Mouse (Mus musculus) embryonic facial prominence, embryonic 13.5 days (tissue): Measurements from ENCODE around the gene Rnf212b. TPM values are rescaled to one million over a fixed set of nuclear protein-coding genes. Genes with fewer than 3 reads are reported as not detected.

Source experiments
- ATAC-seq: fragments of 200-750 bp; cut with Nextera tagmentation; 2 replicates; pipeline ENCODE4 v1.8.0; 2017; ENCODE audit warnings: low read depth; ENCODE audit not compliant: insufficient number of reproducible peaks, insufficient read depth, low FRiP score, low TSS enrichment
- H3K27ac ChIP-seq: fragments of 300-500 bp; sonication (generic); 2 replicates; pipeline ENCODE4 v1.5.1; 2015; ENCODE audit warnings: moderate library complexity, mild to moderate bottlenecking, inconsistent platforms
- H3K27me3 ChIP-seq: fragments of 300-500 bp; sonication (generic); 2 replicates; pipeline ENCODE4 v1.6.1; 2015; ENCODE audit warnings: mild to moderate bottlenecking, inconsistent platforms
- H3K36me3 ChIP-seq: fragments of 300-500 bp; sonication (generic); 2 replicates; pipeline ENCODE4 v1.6.1; 2015; ENCODE audit warnings: mild to moderate bottlenecking, inconsistent platforms
- H3K4me1 ChIP-seq: fragments of 300-500 bp; sonication (generic); 2 replicates; pipeline ENCODE4 v1.6.1; 2015; ENCODE audit warnings: inconsistent platforms
- H3K4me2 ChIP-seq: fragments of 300-500 bp; sonication (generic); 2 replicates; pipeline ENCODE4 v1.6.1; 2015; ENCODE audit warnings: moderate library complexity, mild to moderate bottlenecking, inconsistent platforms
- H3K4me3 ChIP-seq: fragments of 300-500 bp; sonication (generic); 2 replicates; pipeline ENCODE4 v1.5.1; 2015; ENCODE audit warnings: mild to moderate bottlenecking, inconsistent platforms
- H3K9ac ChIP-seq: fragments of 300-500 bp; sonication (generic); 2 replicates; pipeline ENCODE4 v1.6.1; 2015; ENCODE audit warnings: mild to moderate bottlenecking, inconsistent platforms
- H3K9me3 ChIP-seq: fragments of 300-500 bp; sonication (generic); 2 replicates; pipeline ENCODE4 v1.6.1; 2016; ENCODE audit warnings: inconsistent platforms
- WGBS: fragments of 180-500 bp; shearing (Covaris S2); methylation state at CpG from one replicate; pipeline ENCODE4 v1.1.7; 2015; ENCODE audit warnings: mixed read lengths; 5-methylcytosine and 5-hydroxymethylcytosine counted together
- polyA plus RNA-seq: library from polyadenylated mRNA; unstranded; fragments of >200 nt; fragmentation: Nextera tagmentation; extraction: Ambion mirVana; gene quantifications from 2 replicates; pipeline ENCODE4 v1.2.1, GENCODE M21; 2015

The Rnf212b gene
- polyA plus RNA-seq, 1 experiment from 2014 or later: not detected

GRCm38 (mm10) chr14:54857891-54858290, 44.0 kb downstream of the Rnf212b start:
- Histone ChIP-seq H3K9me3 (no peaks in the 10 kb centered on the region), H3K4me1 (no peaks in the 10 kb centered on the region), H3K27ac (no peak overlapping the region), H3K27me3 (no peaks in the 10 kb centered on the region), H3K36me3 (peaks cover 31% of the 10 kb centered on the region), H3K4me2 (no peak overlapping the region), H3K9ac (no peak overlapping the region), H3K4me3 (no peak overlapping the region)
- no peak for ATAC-seq
- 92% methylated on average over 9 of the region's 9 CpGs for WGBS

DNA sequence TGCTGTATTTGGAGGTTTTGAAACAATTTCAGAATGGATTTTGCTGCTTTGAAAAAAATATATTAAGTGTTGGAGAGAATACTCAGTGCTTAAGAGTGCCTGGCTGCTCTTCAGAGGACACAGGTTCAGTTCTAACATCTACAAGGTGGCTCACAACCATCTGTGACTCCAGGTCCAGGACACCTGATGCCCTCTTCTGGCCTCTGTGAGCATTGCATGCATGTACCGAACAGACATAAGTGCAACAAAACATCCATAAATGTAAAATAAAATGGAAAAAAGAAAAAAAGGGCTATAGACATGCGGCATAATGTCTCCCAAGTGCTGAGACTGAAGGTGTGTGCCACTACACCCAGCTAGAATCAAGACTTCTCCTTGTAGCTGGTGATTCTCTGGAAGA, 46.6 kb downstream of the Rnf212b start:
- ATAC-seq: no peak
- Histone ChIP-seq H3K36me3 (peaks cover 21% of the 10 kb centered on the region), H3K4me3 (no peak overlapping the region), H3K9me3 (no peaks in the 10 kb centered on the region), H3K4me2 (no peak overlapping the region), H3K27ac (no peak overlapping the region), H3K9ac (no peak overlapping the region), H3K4me1 (0 out of 2 replicates have a peak, but pooled peaks cover 2% of the 10 kb centered on the region), H3K27me3 (no peaks in the 10 kb centered on the region)
- WGBS: 42% methylated on average over 2 of the region's 2 CpGs

DNA sequence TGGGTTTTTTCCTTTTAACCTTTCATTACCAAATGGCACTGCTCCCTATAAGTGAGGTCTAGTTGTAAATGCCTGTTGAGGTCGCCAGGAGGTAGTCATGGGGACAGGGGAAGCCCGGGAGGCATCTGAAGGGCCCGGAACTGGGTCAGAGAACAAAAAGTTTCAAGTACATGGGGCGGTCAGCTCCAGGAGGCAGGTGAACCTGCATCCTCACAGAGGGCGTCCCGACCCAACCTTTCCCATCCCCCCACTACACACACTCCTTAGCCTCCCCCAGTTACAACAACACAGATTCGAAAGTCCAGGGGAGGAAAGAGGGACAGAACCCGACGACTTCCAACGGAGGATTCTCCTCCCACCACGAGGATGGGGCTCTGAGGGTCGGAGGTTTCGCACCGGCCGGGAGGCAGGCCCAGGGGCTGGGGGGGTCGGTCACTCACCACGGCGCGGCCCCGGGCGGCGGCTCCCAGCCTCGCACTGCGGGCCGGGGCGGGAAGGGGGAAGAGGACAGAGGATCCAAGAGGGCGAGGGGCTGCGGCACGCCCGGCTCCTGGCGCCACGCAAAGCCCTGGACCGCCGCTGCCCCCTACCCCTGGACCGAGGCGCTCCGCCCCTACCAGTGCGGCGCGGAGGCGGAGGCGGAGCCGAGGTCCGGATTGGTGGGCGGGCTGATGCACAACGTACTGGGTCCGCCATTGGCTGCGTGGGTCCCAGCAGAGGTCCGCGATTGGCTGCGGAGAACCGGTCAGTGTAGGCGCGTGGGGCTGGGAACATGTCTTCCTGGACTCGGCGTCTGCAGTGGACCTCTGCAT, 49.8 kb downstream of the Rnf212b start:
- Histone ChIP-seq H3K9me3 (no peaks in the 10 kb centered on the region), H3K4me1 (0 out of 2 replicates have a peak, but pooled peaks cover 2% of the 10 kb centered on the region), H3K27me3 (no peaks in the 10 kb centered on the region), H3K4me3 (peak overlapping the region; percentile 87), H3K9ac (peak overlapping the region; percentile 92), H3K4me2 (peak overlapping the region; percentile 81), H3K36me3 (no peaks in the 10 kb centered on the region), H3K27ac (peak overlapping the region; percentile 73)
- under 1% methylated on average over 54 of the region's 56 CpGs for WGBS
- peak; percentile 100 for ATAC-seq

GRCm38 (mm10) chr14:54864313-54865036, 50.5 kb downstream of the Rnf212b start:
- Histone ChIP-seq H3K27ac (peak overlapping the region; percentile 73), H3K27me3 (no peaks in the 10 kb centered on the region), H3K4me1 (0 out of 2 replicates have a peak, but pooled peaks cover 2% of the 10 kb centered on the region), H3K9ac (peak overlapping the region; percentile 92), H3K36me3 (no peaks in the 10 kb centered on the region), H3K4me3 (peak overlapping the region; percentile 87), H3K9me3 (no peaks in the 10 kb centered on the region), H3K4me2 (peak overlapping the region; percentile 81)
- WGBS: 15% methylated on average over 21 of the region's 21 CpGs
- 0 out of 2 replicates have a peak, but pooled peaks have one; percentile 1 for ATAC-seq

- ATAC-seq: no peak
- H3K4me3 ChIP-seq: no peak overlapping the region
- H3K36me3 ChIP-seq: no peaks in the 10 kb centered on the region
- H3K4me1 ChIP-seq: 0 out of 2 replicates have a peak, but pooled peaks cover 2% of the 10 kb centered on the region
- no peak overlapping the region for H3K9ac ChIP-seq
- H3K27ac ChIP-seq: no peak overlapping the region
- H3K4me2 ChIP-seq: no peak overlapping the region
- no peaks in the 10 kb centered on the region for H3K9me3 ChIP-seq
- WGBS: 79% methylated on average over 5 of the region's 5 CpGs
- no peaks in the 10 kb centered on the region for H3K27me3 ChIP-seq
Measured at GRCm38 (mm10) chr14:54865626-54866025, 51.7 kb downstream of the Rnf212b start.

DNA sequence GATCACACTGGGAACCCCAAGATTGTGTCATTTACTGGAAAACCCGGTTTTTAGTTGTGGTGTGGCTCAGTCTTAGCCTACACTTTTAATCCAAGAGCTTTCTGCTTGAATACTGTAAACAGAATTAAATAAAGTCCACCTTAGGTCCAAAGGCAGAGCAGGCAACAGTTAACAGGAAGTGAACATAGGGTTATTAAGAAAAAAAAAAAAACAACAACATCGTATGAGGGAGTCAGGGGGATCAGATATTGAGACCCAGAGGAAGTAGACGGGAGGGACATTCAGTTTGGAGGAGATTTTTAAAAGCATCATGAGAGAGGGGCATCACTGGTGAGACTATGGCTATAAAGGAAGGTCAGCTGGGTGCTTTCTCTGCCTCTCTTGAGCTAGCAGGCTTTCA, 52.3 kb downstream of the Rnf212b start:
- Histone ChIP-seq H3K36me3 (no peaks in the 10 kb centered on the region), H3K4me2 (no peak overlapping the region), H3K9me3 (no peaks in the 10 kb centered on the region), H3K4me1 (0 out of 2 replicates have a peak, but pooled peaks cover 2% of the 10 kb centered on the region), H3K4me3 (no peak overlapping the region), H3K27me3 (no peaks in the 10 kb centered on the region), H3K9ac (no peak overlapping the region), H3K27ac (no peak overlapping the region)
- 53% methylated on average over 3 of the region's 3 CpGs for WGBS
- no peak for ATAC-seq

DNA sequence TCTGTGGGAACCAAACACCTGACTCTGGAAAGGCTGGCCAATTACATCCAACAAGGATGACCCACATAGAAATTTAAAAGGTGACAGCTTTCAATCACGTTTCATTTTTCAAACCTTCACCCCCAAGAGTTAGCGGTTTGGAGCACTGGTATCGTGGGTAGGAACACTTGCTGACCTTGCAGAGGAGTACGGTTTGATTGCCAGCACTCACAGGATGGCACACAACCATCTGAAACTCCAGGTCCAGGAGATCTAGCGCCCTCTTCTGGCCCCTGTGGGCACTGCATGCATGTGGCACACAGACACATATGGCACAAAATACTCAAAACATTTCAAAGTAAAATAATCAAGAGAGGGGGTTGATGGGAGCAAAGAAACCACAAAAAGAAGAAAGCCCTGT, 53.0 kb downstream of the Rnf212b start:
- H3K27me3 ChIP-seq: no peaks in the 10 kb centered on the region
- no peaks in the 10 kb centered on the region for H3K9me3 ChIP-seq
- no peak for ATAC-seq

GRCm38 (mm10) chr14:54868026-54868425, 54.1 kb downstream of the Rnf212b start:
- Histone ChIP-seq H3K27me3 (no peaks in the 10 kb centered on the region), H3K4me3 (no peak overlapping the region), H3K36me3 (no peaks in the 10 kb centered on the region), H3K4me1 (0 out of 2 replicates have a peak, but pooled peaks cover 2% of the 10 kb centered on the region), H3K9ac (no peak overlapping the region), H3K9me3 (no peaks in the 10 kb centered on the region), H3K4me2 (no peak overlapping the region), H3K27ac (no peak overlapping the region)
- WGBS: 82% methylated on average over 4 of the region's 4 CpGs
- no peak for ATAC-seq

More for the DNA sequence above, 53.0 kb downstream of the Rnf212b start:
- H3K36me3 ChIP-seq: no peaks in the 10 kb centered on the region
- no peak overlapping the region for H3K4me2 ChIP-seq
- H3K4me3 ChIP-seq: no peak overlapping the region
- H3K9ac ChIP-seq: no peak overlapping the region
- H3K27ac ChIP-seq: no peak overlapping the region
- 0 out of 2 replicates have a peak, but pooled peaks cover 2% of the 10 kb centered on the region for H3K4me1 ChIP-seq
- WGBS: 54% methylated on average over 5 of the region's 5 CpGs

DNA sequence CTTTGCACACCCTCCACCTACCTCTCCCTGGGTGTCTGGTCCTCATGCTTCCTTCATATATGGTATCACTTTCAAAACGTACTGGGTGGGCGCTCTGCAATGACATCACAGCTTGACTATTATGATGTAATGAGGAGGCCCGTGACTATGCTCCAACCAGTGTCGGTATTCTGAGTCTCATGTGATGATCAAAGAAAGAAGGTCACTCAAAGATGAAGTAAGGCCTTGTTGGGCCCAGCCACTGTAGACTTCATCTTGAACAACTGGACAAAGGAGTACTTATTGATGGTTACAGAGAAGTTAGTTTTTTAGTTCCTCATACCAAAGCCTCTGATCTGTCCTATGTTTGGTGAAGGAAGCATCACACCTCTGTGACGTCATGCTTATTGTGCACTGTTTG, 56.9 kb downstream of the Rnf212b start, which contains the start of gene Homez:
TSS of gene Homez (minus strand) at position 101 of the 400 bp plus-strand sequence.
- no peak within 1 kb of the TSS for H3K4me2 ChIP-seq
- 83% methylated on average over 5 of the region's 5 CpGs for WGBS
- H3K4me1 ChIP-seq: peaks cover 4% of the 10 kb centered on the region
- H3K4me3 ChIP-seq: no peak within 1 kb of the TSS
- no peak for ATAC-seq
- H3K36me3 ChIP-seq: no peaks in the 10 kb centered on the region
- no peak within 1 kb of the TSS for H3K27ac ChIP-seq
- H3K9me3 ChIP-seq: no peaks in the 10 kb centered on the region
- H3K27me3 ChIP-seq: peaks cover 14% of the 10 kb centered on the region
- no peak within 1 kb of the TSS for H3K9ac ChIP-seq

DNA sequence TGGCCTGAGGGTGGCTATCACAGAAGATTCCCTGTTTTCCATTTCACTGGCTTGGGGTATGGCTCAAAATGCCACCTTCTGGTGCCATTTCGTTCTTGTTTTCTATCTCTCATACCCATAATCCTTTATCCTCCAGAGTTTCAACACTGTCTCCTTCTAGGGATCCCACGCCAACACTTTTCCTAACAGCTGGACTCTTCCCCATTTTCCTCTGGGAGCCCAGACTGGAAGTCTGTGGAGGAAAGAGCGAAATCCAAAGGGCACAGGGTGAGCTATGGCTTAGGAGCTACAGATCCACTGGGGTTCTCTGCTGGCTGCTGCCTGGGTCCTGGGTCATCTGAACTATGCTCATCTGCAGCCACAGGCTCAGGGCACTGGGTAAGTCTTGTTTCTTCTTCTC, 60.2 kb downstream of the Rnf212b start:
- Histone ChIP-seq H3K27ac (no peak overlapping the region), H3K4me1 (peaks cover 12% of the 10 kb centered on the region), H3K9ac (no peak overlapping the region), H3K36me3 (no peaks in the 10 kb centered on the region), H3K4me3 (no peak overlapping the region), H3K9me3 (no peaks in the 10 kb centered on the region), H3K27me3 (peaks cover 44% of the 10 kb centered on the region), H3K4me2 (no peak overlapping the region)
- 85% methylated on average over 3 of the region's 3 CpGs for WGBS
- no peak for ATAC-seq

- Histone ChIP-seq H3K27ac (peak overlapping the region; percentile 51; the same call in 1 of the 2 replicates), H3K9me3 (no peaks in the 10 kb centered on the region), H3K4me3 (peak overlapping the region; percentile 74), H3K9ac (peak overlapping the region; percentile 83), H3K27me3 (peaks cover 44% of the 10 kb centered on the region), H3K4me1 (peaks cover 12% of the 10 kb centered on the region), H3K36me3 (no peaks in the 10 kb centered on the region), H3K4me2 (peak overlapping the region; percentile 98)
- ATAC-seq: no peak
- 2% methylated on average over 36 of the region's 36 CpGs for WGBS
Measured at GRCm38 (mm10) chr14:54875844-54876538, 62.0 kb downstream of the Rnf212b start.
